Mouse (Mus musculus): ENCODE measurements around the gene Tgfbr1. TPM values are rescaled to one million over a fixed set of nuclear protein-coding genes. Genes with fewer than 3 reads are reported as not detected.
A peak's percentile ranks its signal among the peaks of the same experiment; 100 is the strongest.

Tgfbr1 gene
- total and polyA plus RNA-seq, 3 experiments, result 4.3 to 4.5 TPM; not detected in 1

- TF ChIP-seq MAFK (IDR thresholded peaks at IDR 0.05; ENCODE audit: borderline replicate concordance, low read depth, low read length) (peak; percentile 99), ZKSCAN1 (IDR thresholded peaks at IDR 0.05; ENCODE audit: low read depth, low read length) (no peak), TCF12 (IDR thresholded peaks at IDR 0.05; ENCODE audit: low read depth, low read length) (no peak)
Measured at GRCm38 (mm10) chr4:47400314-47400713, 47.3 kb downstream of the Tgfbr1 start (continued).

- DNase-seq (ENCODE audit: low read depth, low spot score), result peak; percentile 85
- H3K79me2 ChIP-seq (ENCODE audit: control insufficient read depth, insufficient read depth, low read length, poor library complexity), result no peaks in the 10 kb centered on the region
- peaks cover 0 to 52% of the 10 kb centered on the region in 2 experiments for H3K36me3 ChIP-seq (ENCODE audit: control insufficient read depth in 1 of 2, insufficient read depth in 2 of 2, low read length in 2 of 2)
- H3K27me3 ChIP-seq (ENCODE audit: control insufficient read depth in 1 of 2, insufficient read depth in 2 of 2, low read length in 2 of 2), result no peaks in the 10 kb centered on the region
- H3K9me3 ChIP-seq (replicated peaks; ENCODE audit: insufficient read depth, low read length), result no peaks in the 10 kb centered on the region
- H3K27ac ChIP-seq (ENCODE audit: control insufficient read depth, low read depth, low read length), result peak overlapping the region; percentile 75
- H3K9ac ChIP-seq (ENCODE audit: control insufficient read depth, low read depth, low read length, poor library complexity, severe bottlenecking), result peak overlapping the region; percentile 26; the same call in 1 of the 2 replicates
- peaks cover 22 to 30% of the 10 kb centered on the region in 2 experiments for H3K4me1 ChIP-seq (ENCODE audit: control insufficient read depth in 1 of 2, insufficient read depth in 2 of 2, low read length in 2 of 2)
- H3K4me3 ChIP-seq (ENCODE audit: control insufficient read depth in 1 of 2, insufficient read depth in 1 of 2, low read depth in 2 of 2, low read length in 2 of 2), result no peak overlapping the region
- TF ChIP-seq MYB (IDR thresholded peaks at IDR 0.05; ENCODE audit: low read depth, low read length) (0 out of 2 replicates have a peak, but pooled peaks have one; percentile 12), EP300 (IDR thresholded peaks at IDR 0.05; ENCODE audit: low read depth in 1 of 2, low read length in 2 of 2) (peak; percentile 81 to 83), USF1 (IDR thresholded peaks at IDR 0.05; ENCODE audit: low read depth, low read length) (peak; percentile 71), POLR2AphosphoS5 (IDR thresholded peaks at IDR 0.05; ENCODE audit: borderline replicate concordance, low read depth, low read length) (no peak), TAL1 (IDR thresholded peaks at IDR 0.05; ENCODE audit: low read length) (peak; percentile 41; the same call in 1 of the 2 replicates), TBP (IDR thresholded peaks at IDR 0.05; ENCODE audit: low read depth, low read length) (peak; percentile 72), MAFK (IDR thresholded peaks at IDR 0.05; ENCODE audit: borderline replicate concordance, low read depth, low read length) (no peak), GATA1 (IDR thresholded peaks at IDR 0.05; ENCODE audit: low read depth, low read length) (peak; percentile 74), CTCF (IDR thresholded peaks at IDR 0.05 in 2 of 3, conservative IDR thresholded peaks at IDR 0.05 in 1 of 3; ENCODE audit: control insufficient read depth in 1 of 3, insufficient read depth in 1 of 3, low read depth in 2 of 3, low read length in 3 of 3, poor library complexity in 1 of 3, severe bottlenecking in 1 of 3) (no peak), SIN3A (IDR thresholded peaks at IDR 0.05; ENCODE audit: low read length) (peak; percentile 76), ELF1 (IDR thresholded peaks at IDR 0.05; ENCODE audit: low read depth, low read length) (peak; percentile 41; the same call in 1 of the 2 replicates), POLR2AphosphoS2 (IDR thresholded peaks at IDR 0.05; ENCODE audit: low read length) (no peak), GABPA (IDR thresholded peaks at IDR 0.05; ENCODE audit: low read depth, low read length) (no peak), UBTF (IDR thresholded peaks at IDR 0.05; ENCODE audit: borderline replicate concordance, insufficient read depth, low read depth, low read length) (no peak), HCFC1 (IDR thresholded peaks at IDR 0.05; ENCODE audit: low read depth, low read length) (peak; percentile 60; the same call in 1 of the 2 replicates), BHLHE40 (IDR thresholded peaks at IDR 0.05; ENCODE audit: borderline replicate concordance, low read depth, low read length) (peak; percentile 86), SMC3 (IDR thresholded peaks at IDR 0.05; ENCODE audit: low read depth, low read length) (no peak), ZMIZ1 (IDR thresholded peaks at IDR 0.05; ENCODE audit: low read depth, low read length) (no peak), TCF12 (IDR thresholded peaks at IDR 0.05; ENCODE audit: low read depth, low read length) (peak; percentile 74; the same call in 1 of the 2 replicates), JUND (IDR thresholded peaks at IDR 0.05; ENCODE audit: low read depth, low read length) (0 out of 2 replicates have a peak, but pooled peaks have one; percentile 65), CHD1 (IDR thresholded peaks at IDR 0.05; ENCODE audit: low read depth, low read length) (no peak), E2F4 (IDR thresholded peaks at IDR 0.05; ENCODE audit: borderline replicate concordance, low read depth, low read length) (no peak), CHD2 (IDR thresholded peaks at IDR 0.05; ENCODE audit: low read length) (no peak), POLR2A (IDR thresholded peaks at IDR 0.05; ENCODE audit: control insufficient read depth in 1 of 2, insufficient read depth in 1 of 2, low read depth in 1 of 2, low read length in 2 of 2, poor library complexity in 1 of 2) (no peak), USF2 (IDR thresholded peaks at IDR 0.05; ENCODE audit: borderline replicate concordance in 1 of 2, insufficient read depth in 1 of 2, low read depth in 1 of 2, low read length in 2 of 2) (no peak), ZNF384 (IDR thresholded peaks at IDR 0.05; ENCODE audit: low read depth, low read length) (no peak), ETS1 (IDR thresholded peaks at IDR 0.05; ENCODE audit: low read depth, low read length) (peak; percentile 96), KAT2A (conservative IDR thresholded peaks at IDR 0.05; ENCODE audit: low read depth, low read length) (0 out of 2 replicates have a peak, but pooled peaks have one; percentile 26), MEF2A (IDR thresholded peaks at IDR 0.05; ENCODE audit: extremely low read depth, insufficient replicate concordance, low read depth, low read length, poor library complexity, severe bottlenecking) (no peak), MAZ (IDR thresholded peaks at IDR 0.05; ENCODE audit: low read depth, low read length) (no peak), NELFE (IDR thresholded peaks at IDR 0.05; ENCODE audit: low read depth, low read length) (no peak), NRF1 (IDR thresholded peaks at IDR 0.05; ENCODE audit: insufficient read depth, low read depth, low read length, poor library complexity, severe bottlenecking) (no peak), MYC (IDR thresholded peaks at IDR 0.05; ENCODE audit: low read depth, low read length) (peak; percentile 78)
Measured at GRCm38 (mm10) chr4:47402200-47402599, 49.2 kb downstream of the Tgfbr1 start.

Measured in MEL (cell line).